In the genomic region with DNA sequence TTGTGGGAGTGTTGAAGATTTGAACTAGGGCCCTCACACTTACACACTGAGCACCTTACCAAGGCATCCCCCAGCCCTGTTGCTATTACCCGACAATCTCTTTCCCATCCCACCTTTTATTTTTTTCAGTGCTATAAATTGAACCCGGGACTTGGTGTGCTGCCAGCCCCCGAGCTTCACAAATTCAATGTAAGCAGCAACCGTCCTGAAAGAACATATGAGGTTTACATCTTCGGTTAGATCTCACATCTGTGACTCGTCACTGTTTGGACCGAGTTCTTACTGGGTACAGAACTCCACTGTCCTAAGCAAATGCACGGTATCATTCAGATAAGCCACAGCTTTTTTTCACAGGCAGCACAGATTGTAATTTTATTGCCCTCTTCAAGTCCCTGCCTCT, we compare ENCODE assay signal across 11 mouse cellular contexts.
DNase-seq lines count a peak whose midpoint lies in the region; ATAC-seq and TF ChIP-seq lines count a peak whose summit lies in the region.
"Had no signal": no experiment of that assay in that cellular context is flagged by ENCODE, and none has a peak within 500 bp of the region (broad histone marks: within the 10 kb centered on the region; RNA-seq: fewer than 3 reads in every experiment).

No protein-coding gene starts in this region.

- no peaks in the 10 kb centered on the region for H3K9me3 ChIP-seq in hindbrain, embryonic 15.5 days
- no peaks in the 10 kb centered on the region for H3K9me3 ChIP-seq in intestine, embryonic 15.5 days
- H3K9me3 ChIP-seq: limb, embryonic 13.5 days had no signal

- peak; percentile 42 to 56 for DNase-seq in layer of hippocampus, adult 2 months (ENCODE audit: low spot score in 2 of 2)
- no peak for DNase-seq in layer of hippocampus, adult 9-10 months (ENCODE audit: low spot score)
- DNase-seq in right cerebral cortex, postnatal 10 days (ENCODE audit: low spot score in 2 of 2): peak; percentile 59 to 60
- no peak for DNase-seq in right cerebral cortex, postnatal 25 days
- DNase-seq in right cerebral cortex, postnatal 4 days: peak; percentile 29
- DNase-seq in kidney, postnatal 4 days: no peak
- DNase-seq: adrenal gland, postnatal 36 days; thymus, postnatal 25 days had no signal

- H3K4me2 ChIP-seq in hindbrain, embryonic 15.5 days: no peak overlapping the region
- no peak overlapping the region for H3K4me2 ChIP-seq in intestine, embryonic 15.5 days (replicated peaks)
- H3K4me2 ChIP-seq: limb, embryonic 13.5 days had no signal

- no peak overlapping the region for H3K4me3 ChIP-seq in layer of hippocampus, adult 2 months
- H3K4me3 ChIP-seq in hindbrain, embryonic 15.5 days: no peak overlapping the region
- H3K4me3 ChIP-seq in intestine, embryonic 15.5 days (replicated peaks): no peak overlapping the region
- H3K4me3 ChIP-seq: limb, embryonic 13.5 days had no signal

- WGBS in hindbrain, embryonic 15.5 days: 55% methylated on average over 8 of the region's 8 CpGs
- 25% methylated on average over 8 of the region's 8 CpGs for WGBS in intestine, embryonic 15.5 days

- 0 out of 2 replicates have a peak, but pooled peaks cover 4% of the 10 kb centered on the region for H3K36me3 ChIP-seq in hindbrain, embryonic 15.5 days
- H3K36me3 ChIP-seq in intestine, embryonic 15.5 days: no peaks in the 10 kb centered on the region; the same call in 1 of the 2 replicates
- H3K36me3 ChIP-seq: limb, embryonic 13.5 days had no signal

- no peak for TF ChIP-seq CTCF in layer of hippocampus, adult 2 months (conservative IDR thresholded peaks at IDR 0.05)

- H3K27me3 ChIP-seq in hindbrain, embryonic 15.5 days: no peaks in the 10 kb centered on the region
- no peaks in the 10 kb centered on the region for H3K27me3 ChIP-seq in intestine, embryonic 15.5 days (replicated peaks)

- H3K4me1 ChIP-seq in hindbrain, embryonic 15.5 days (replicated peaks): peaks cover 27% of the 10 kb centered on the region
- H3K4me1 ChIP-seq in intestine, embryonic 15.5 days (replicated peaks): no peaks in the 10 kb centered on the region

- peak overlapping the region; percentile 78 for H3K27ac ChIP-seq in layer of hippocampus, adult 2 months
- H3K27ac ChIP-seq in hindbrain, embryonic 15.5 days (replicated peaks): 0 out of 2 replicates have a peak overlapping the region, but pooled peaks have one; percentile 17
- H3K27ac ChIP-seq in intestine, embryonic 15.5 days: no peak overlapping the region
- H3K27ac ChIP-seq: limb, embryonic 13.5 days had no signal

- no peak for ATAC-seq in hindbrain, embryonic 15.5 days (ENCODE audit: low FRiP score, low read depth)
- ATAC-seq in intestine, embryonic 15.5 days: no peak

- no peak overlapping the region for H3K9ac ChIP-seq in hindbrain, embryonic 15.5 days
- no peak overlapping the region for H3K9ac ChIP-seq in intestine, embryonic 15.5 days
- H3K9ac ChIP-seq: limb, embryonic 13.5 days had no signal

Comparison
In these comparisons a context has a peak if more than half of its experiments do, and no peak if none do; other contexts are left out.
1. DNase-seq: peak in layer of hippocampus, adult 2 months (2 of 2), right cerebral cortex, postnatal 10 days (2 of 2) and right cerebral cortex, postnatal 4 days (single experiment); none in layer of hippocampus, adult 9-10 months (single experiment), right cerebral cortex, postnatal 25 days (single experiment) and kidney, postnatal 4 days (0 of 2).